Mouse (Mus musculus) mouse trophoblast stem cell (cell line): ENCODE measurements around the gene Vmn2r24.
"Not testable (repeated sequence)": the region's sequence is repeated elsewhere in the genome, so short reads cannot be mapped to it uniquely, and the experiment has no call there.

ENCODE experiments used
- in situ Hi-C, 2 experiments: fragments of 300-500 bp; cut with MseI, MboI; formaldehyde crosslinking; loops; 2 replicates in 1 of 2; 3 replicates in 1 of 2; pipeline ENCODE4 v1.15.1; 2025

Gene Vmn2r24

GRCm38 (mm10) chr6:123778579-123778978 lies at the start of gene Vmn2r24:
Gene Vmn2r24, plus strand, starts transcription at chr6:123778879.
- in situ Hi-C loops: no loop called here

GRCm38 (mm10) chr6:123770031-123770430 lies 8.6 kb upstream of the Vmn2r24 start:
- in situ Hi-C loops: no loop called here

- in situ Hi-C loops: no loop called here
Observed at GRCm38 (mm10) chr6:123784857-123785256, 6.2 kb downstream of the Vmn2r24 start.

GRCm38 (mm10) chr6:123793746-123794145 lies 15.1 kb downstream of the Vmn2r24 start:
- in situ Hi-C loops: no loop called here

GRCm38 (mm10) chr6:123810291-123810690 lies 31.6 kb downstream of the Vmn2r24 start:
- in situ Hi-C loops: not testable (repeated sequence)

- in situ Hi-C loops: no loop called here
Observed at GRCm38 (mm10) chr6:123819951-123820350, 41.3 kb downstream of the Vmn2r24 start.

GRCm38 (mm10) chr6:123853363-123853762 lies 74.7 kb downstream of the Vmn2r24 start, which contains the start of gene Vmn2r25:
Gene Vmn2r25, minus strand, starts transcription at chr6:123853463.
- in situ Hi-C loops: not testable (repeated sequence)
